ENCODE assay signal across 10 mouse cellular contexts in genomic region chr2:130246912-130247311, GRCm38 (mm10). TPM values are rescaled to one million over a fixed set of nuclear protein-coding genes. Genes with fewer than 3 reads are reported as not detected.
A peak's percentile ranks its signal among the peaks of the same experiment; 100 is the strongest.
DNase-seq lines count a peak whose midpoint lies in the region; ATAC-seq and TF ChIP-seq lines count a peak whose summit lies in the region.
"Had no signal": no experiment of that assay in that cellular context is flagged by ENCODE, and none has a peak within 500 bp of the region (broad histone marks: within the 10 kb centered on the region; RNA-seq: fewer than 3 reads in every experiment).

No protein-coding gene starts in this region.

- no peak overlapping the region for H3K9ac ChIP-seq in kidney, embryonic 15.5 days
- no peak overlapping the region for H3K9ac ChIP-seq in MEL (ENCODE audit: control insufficient read depth, low read depth, low read length, poor library complexity, severe bottlenecking)
- H3K9ac ChIP-seq: heart, embryonic 13.5 days had no signal

- TF ChIP-seq POLR2A in kidney, adult 2 months (IDR thresholded peaks at IDR 0.05; ENCODE audit: low read depth, low read length) = no peak
- TF ChIP-seq POLR2A in MEL (IDR thresholded peaks at IDR 0.05; ENCODE audit: control insufficient read depth in 1 of 2, insufficient read depth in 1 of 2, low read depth in 1 of 2, low read length in 2 of 2, poor library complexity in 1 of 2) = no peak
- TF ChIP-seq POLR2A in lung, adult 2 months (IDR thresholded peaks at IDR 0.05; ENCODE audit: borderline replicate concordance, extremely low read depth, low read depth, low read length) = no peak

- H3K4me3 ChIP-seq in kidney, adult 2 months (ENCODE audit: insufficient read depth, low read depth, low read length) = no peak overlapping the region
- H3K4me3 ChIP-seq in kidney, embryonic 15.5 days (replicated peaks) = no peak overlapping the region
- H3K4me3 ChIP-seq in MEL (ENCODE audit: control insufficient read depth in 1 of 2, insufficient read depth in 1 of 2, low read depth in 2 of 2, low read length in 2 of 2) = no peak overlapping the region
- no peak overlapping the region for H3K4me3 ChIP-seq in lung, adult 2 months (replicated peaks; ENCODE audit: extremely low read depth, low read depth, low read length)
- H3K4me3 ChIP-seq: heart, embryonic 13.5 days; megakaryocyte, embryonic 14.5 days had no signal

- H3K4me2 ChIP-seq in kidney, embryonic 15.5 days = no peak overlapping the region
- H3K4me2 ChIP-seq: heart, embryonic 13.5 days had no signal

- no peaks in the 10 kb centered on the region for H3K27me3 ChIP-seq in kidney, adult 2 months (replicated peaks; ENCODE audit: control insufficient read depth, insufficient read depth, low read length)
- H3K27me3 ChIP-seq in kidney, embryonic 15.5 days = no peaks in the 10 kb centered on the region
- peaks cover 3 to 6% of the 10 kb centered on the region in 2 experiments; a peak in 3 of 4 replicates for H3K27me3 ChIP-seq in MEL (ENCODE audit: control insufficient read depth in 1 of 2, insufficient read depth in 2 of 2, low read length in 2 of 2)

- TF ChIP-seq RAD21 in MEL (IDR thresholded peaks at IDR 0.05; ENCODE audit: low read depth, low read length) = peak; percentile 88

- no peaks in the 10 kb centered on the region for H3K9me3 ChIP-seq in kidney, embryonic 15.5 days (replicated peaks)
- H3K9me3 ChIP-seq in MEL (replicated peaks; ENCODE audit: insufficient read depth, low read length) = no peaks in the 10 kb centered on the region
- H3K9me3 ChIP-seq: heart, embryonic 13.5 days had no signal

- H3K79me2 ChIP-seq in MEL (ENCODE audit: control insufficient read depth, insufficient read depth, low read length, poor library complexity) = no peaks in the 10 kb centered on the region

- no peak for TF ChIP-seq EP300 in MEL (IDR thresholded peaks at IDR 0.05; ENCODE audit: low read depth in 1 of 2, low read length in 2 of 2)

- peak; percentile 25 for TF ChIP-seq CTCF in kidney, adult 2 months (conservative IDR thresholded peaks at IDR 0.05; ENCODE audit: insufficient read depth, insufficient read length, low read depth, low read length)
- peak; percentile 49 to 77 (median 54) for TF ChIP-seq CTCF in MEL (IDR thresholded peaks at IDR 0.05 in 2 of 3, conservative IDR thresholded peaks at IDR 0.05 in 1 of 3; ENCODE audit: control insufficient read depth in 1 of 3, insufficient read depth in 1 of 3, low read depth in 2 of 3, low read length in 3 of 3, poor library complexity in 1 of 3, severe bottlenecking in 1 of 3)
- peak; percentile 21; the same call in 1 of the 2 replicates for TF ChIP-seq CTCF in lung, adult 2 months (IDR thresholded peaks at IDR 0.05; ENCODE audit: insufficient read depth, low read length)

- no peaks in the 10 kb centered on the region for H3K36me3 ChIP-seq in kidney, adult 2 months (ENCODE audit: control insufficient read depth, insufficient read depth, low read length)
- no peaks in the 10 kb centered on the region for H3K36me3 ChIP-seq in kidney, embryonic 15.5 days
- H3K36me3 ChIP-seq in MEL (ENCODE audit: control insufficient read depth in 1 of 2, insufficient read depth in 2 of 2, low read length in 2 of 2) = no peaks in the 10 kb centered on the region
- H3K36me3 ChIP-seq: heart, embryonic 13.5 days had no signal

- no peak for ATAC-seq in kidney, embryonic 15.5 days (replicated peaks; ENCODE audit: low FRiP score)

- no peak overlapping the region for H3K27ac ChIP-seq in kidney, adult 2 months (ENCODE audit: insufficient read depth, low read depth, low read length)
- no peak overlapping the region for H3K27ac ChIP-seq in kidney, embryonic 15.5 days
- no peak overlapping the region for H3K27ac ChIP-seq in MEL (ENCODE audit: control insufficient read depth, low read depth, low read length)
- H3K27ac ChIP-seq: heart, embryonic 13.5 days had no signal

- no peaks in the 10 kb centered on the region for H3K4me1 ChIP-seq in kidney, adult 2 months (ENCODE audit: control insufficient read depth, insufficient read depth, low read length)
- no peaks in the 10 kb centered on the region for H3K4me1 ChIP-seq in kidney, embryonic 15.5 days
- H3K4me1 ChIP-seq in MEL (ENCODE audit: control insufficient read depth in 1 of 2, insufficient read depth in 2 of 2, low read length in 2 of 2) = no peaks in the 10 kb centered on the region
- H3K4me1 ChIP-seq in lung, adult 2 months (ENCODE audit: control insufficient read depth, insufficient read depth, low read length) = no peaks in the 10 kb centered on the region
- H3K4me1 ChIP-seq: heart, embryonic 13.5 days had no signal

- 53% methylated on average over 9 of the region's 9 CpGs for whole genome bisulfite sequencing in kidney, adult 2 months
- 51% methylated on average over 9 of the region's 9 CpGs for WGBS in kidney, embryonic 15.5 days
- WGBS in lung, adult 2 months = 42% methylated on average over 9 of the region's 9 CpGs

- DNase-seq in adrenal gland, adult (ENCODE audit: inconsistent age in 2 of 2, low spot score in 1 of 2) = peak; percentile 10 to 78
- DNase-seq in adrenal gland, postnatal 25 days = no peak
- DNase-seq in kidney, adult 2 months = peak; percentile 49
- DNase-seq in MEL (ENCODE audit: low read depth, low spot score) = peak; percentile 75
- DNase-seq in embryo, embryonic 9.5 days (ENCODE audit: extremely low spot score) = peak; percentile 42
- peak; percentile 5 for DNase-seq in lung, adult 2 months
- DNase-seq in yolk sac, embryonic 10.5 days (ENCODE audit: low spot score) = peak; percentile 5

TF ChIP-seq in MEL, 35 proteins besides CTCF, POLR2A, EP300 and RAD21:
- TF ChIP-seq ZC3H11A (IDR thresholded peaks at IDR 0.05; ENCODE audit: low read depth, low read length) (peak; percentile 64), SMC3 (IDR thresholded peaks at IDR 0.05; ENCODE audit: low read depth, low read length) (peak; percentile 76), CHD2 (IDR thresholded peaks at IDR 0.05; ENCODE audit: low read length) (no peak), NRF1 (IDR thresholded peaks at IDR 0.05; ENCODE audit: insufficient read depth, low read depth, low read length, poor library complexity, severe bottlenecking) (no peak), MXI1 (IDR thresholded peaks at IDR 0.05; ENCODE audit: low read depth, low read length) (no peak)

RNA-seq across cellular contexts. Expression of gene Nop56, which starts 27.3 kb away (rescaled TPM):
- 104 and 124 TPM in 2 replicates for total RNA-seq in adrenal gland, postnatal 25 days (2021)
- 22.1 and 26.8 TPM in 2 replicates for polyA plus RNA-seq in kidney, adult 2 months (2012; rRNA removed)
- polyA plus RNA-seq in kidney, embryonic 15.5 days (2015; fragmentation: Nextera tagmentation; extraction: Ambion mirVana) = 317 and 325 TPM in 2 replicates
- 425 and 556 TPM in 2 replicates for total RNA-seq in MEL (2012; rRNA removed)
- 1,000 to 10,000 TPM in 1 of 2 experiments, 100 to 1,000 TPM in 1; 594 to 1,867 TPM for polyA plus RNA-seq in MEL (2012; ENCODE audit: insufficient read depth in 1 of 2, insufficient read length in 2 of 2, low read depth in 1 of 2, low replicate concordance in 2 of 2, missing spikeins in 1 of 2)
- polyA plus RNA-seq in lung, adult 2 months (2012; rRNA removed) = 30.6 and 46.7 TPM in 2 replicates

RNA-seq across cellular contexts. Expression of gene Idh3b, which starts 37.4 kb away (rescaled TPM):
- 319 and 388 TPM in 2 replicates for total RNA-seq in adrenal gland, postnatal 25 days (2021)
- polyA plus RNA-seq in kidney, adult 2 months (2012; rRNA removed) = 524 and 525 TPM in 2 replicates
- 188 and 191 TPM in 2 replicates for polyA plus RNA-seq in kidney, embryonic 15.5 days (2015; fragmentation: Nextera tagmentation; extraction: Ambion mirVana)
- 205 and 210 TPM in 2 replicates for total RNA-seq in MEL (2012; rRNA removed)
- 1,000 to 10,000 TPM in 1 of 2 experiments, 100 to 1,000 TPM in 1; 551 to 1,030 TPM for polyA plus RNA-seq in MEL (2012; ENCODE audit: insufficient read depth in 1 of 2, insufficient read length in 2 of 2, low read depth in 1 of 2, low replicate concordance in 2 of 2, missing spikeins in 1 of 2)
- polyA plus RNA-seq in lung, adult 2 months (2012; rRNA removed) = 96.6 and 133 TPM in 2 replicates

RNA-seq across cellular contexts. Expression of gene Ebf4, which starts 48.1 kb away (rescaled TPM):
- total RNA-seq in adrenal gland, postnatal 25 days (2021) = 5.0 and 5.3 TPM in 2 replicates
- 1.8 and 2.0 TPM in 2 replicates for polyA plus RNA-seq in kidney, adult 2 months (2012; rRNA removed)
- polyA plus RNA-seq in kidney, embryonic 15.5 days (2015; fragmentation: Nextera tagmentation; extraction: Ambion mirVana) = 2.1 and 2.8 TPM in 2 replicates
- 0.12 and 0.13 TPM in 2 replicates for total RNA-seq in MEL (2012; rRNA removed)
- polyA plus RNA-seq in MEL (2012; ENCODE audit: insufficient read depth in 1 of 2, insufficient read length in 2 of 2, low read depth in 1 of 2, low replicate concordance in 2 of 2, missing spikeins in 1 of 2) = under 1 TPM in 1 of 2 experiments, not detected in 1; 0.72 TPM
- polyA plus RNA-seq in lung, adult 2 months (2012; rRNA removed) = 3.6 and 3.8 TPM in 2 replicates

RNA-seq across cellular contexts. Expression of gene Tmc2, which starts 51.9 kb away (rescaled TPM):
- total RNA-seq in adrenal gland, postnatal 25 days (2021) = not detected in 2 replicates
- not detected in 2 replicates for polyA plus RNA-seq in kidney, adult 2 months (2012; rRNA removed)
- polyA plus RNA-seq in kidney, embryonic 15.5 days (2015; fragmentation: Nextera tagmentation; extraction: Ambion mirVana) = not detected in 2 replicates
- total RNA-seq in MEL (2012; rRNA removed) = not detected in 2 replicates
- not detected for polyA plus RNA-seq in MEL (2012; ENCODE audit: insufficient read depth in 1 of 2, insufficient read length in 2 of 2, low read depth in 1 of 2, low replicate concordance in 2 of 2, missing spikeins in 1 of 2)
- polyA plus RNA-seq in lung, adult 2 months (2012; rRNA removed) = not detected in 2 replicates
- polyA plus RNA-seq: heart, embryonic 13.5 days had no signal
